Mouse (Mus musculus): ENCODE results near the gene Myt1.
A peak's percentile ranks its signal among the peaks of the same experiment; 100 is the strongest.

The Myt1 gene

GRCm38 (mm10) chr2:181763006-181763830, at the start of gene Myt1:
Gene Myt1 (plus strand): TSS chr2:181763332.
- no peak for DNase-seq (ENCODE audit: extremely low read depth, low read depth)

GRCm38 (mm10) chr2:181713749-181714148, 49.4 kb upstream of the Myt1 start:
- DNase-seq (ENCODE audit: extremely low read depth, low read depth): no peak

GRCm38 (mm10) chr2:181714903-181715326, 48.2 kb upstream of the Myt1 start, which contains the start of gene Oprl1:
Gene Oprl1 (plus strand): TSS chr2:181715016.
- DNase-seq (ENCODE audit: extremely low read depth, low read depth): peak; percentile 41

DNA sequence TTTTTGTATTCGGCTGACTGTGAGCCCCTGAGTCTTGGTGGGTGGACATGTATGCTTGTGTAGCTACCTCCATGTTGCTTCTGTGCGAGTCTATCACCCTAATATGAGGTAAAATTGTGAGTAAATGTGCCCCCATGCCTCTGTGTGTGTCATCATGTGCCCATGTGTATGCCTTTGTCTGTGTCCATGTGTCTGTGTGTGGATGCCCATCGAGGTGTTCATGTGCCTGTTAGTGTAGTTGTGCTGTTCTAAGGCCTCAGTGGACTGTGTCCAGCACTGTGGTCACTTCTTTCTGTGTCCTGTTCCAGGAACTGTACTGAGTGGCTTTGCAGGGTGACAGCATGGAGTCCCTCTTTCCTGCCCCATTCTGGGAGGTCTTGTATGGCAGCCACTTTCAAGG, 47.8 kb upstream of the Myt1 start:
- no peak for DNase-seq (ENCODE audit: extremely low read depth, low read depth)

DNA sequence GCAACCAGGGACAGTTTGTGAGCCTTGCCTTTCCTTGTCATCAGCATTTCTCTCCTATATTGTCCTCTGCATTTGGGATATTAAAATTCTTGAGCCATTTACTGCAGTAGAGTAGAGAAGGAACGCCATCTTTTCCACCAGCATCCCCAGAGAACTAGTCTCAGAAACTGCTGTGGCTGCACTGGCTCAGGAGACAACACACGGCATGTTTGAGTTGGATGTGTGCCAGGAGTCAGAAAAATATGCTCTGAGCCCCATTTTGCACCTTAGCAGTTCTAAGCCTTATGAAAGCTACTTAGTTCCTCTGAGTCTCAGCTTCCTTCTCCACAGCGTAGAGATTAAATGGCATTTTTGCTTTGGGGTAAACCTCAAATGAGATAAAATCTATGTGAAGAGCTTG, 46.1 kb upstream of the Myt1 start:
- DNase-seq (ENCODE audit: extremely low read depth, low read depth): no peak

DNA sequence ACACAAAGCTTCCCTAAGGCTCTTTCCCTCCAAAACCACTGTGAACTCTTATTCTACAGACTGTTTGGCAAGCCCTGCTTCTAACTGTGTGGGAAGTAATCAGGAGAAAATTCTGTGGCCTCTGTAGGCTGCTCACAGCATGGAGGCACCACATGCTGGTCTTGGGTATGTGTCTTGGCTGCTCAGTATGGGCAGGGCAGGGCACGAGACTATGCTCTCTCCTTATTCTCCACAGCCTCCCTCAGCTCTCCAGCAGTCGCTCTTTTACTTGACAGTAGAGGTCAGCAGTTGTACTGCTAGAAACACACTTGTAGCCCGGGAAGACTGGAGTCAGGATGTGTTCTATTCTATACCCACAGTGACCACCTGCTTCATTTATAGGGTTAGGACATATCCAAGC, 43.1 kb upstream of the Myt1 start:
- no peak for DNase-seq (ENCODE audit: extremely low read depth, low read depth)

GRCm38 (mm10) chr2:181721200-181721599, 41.9 kb upstream of the Myt1 start:
- DNase-seq (ENCODE audit: extremely low read depth, low read depth): no peak

- DNase-seq (ENCODE audit: extremely low read depth, low read depth): no peak
Measured at GRCm38 (mm10) chr2:181722213-181722612, 40.9 kb upstream of the Myt1 start.

DNA sequence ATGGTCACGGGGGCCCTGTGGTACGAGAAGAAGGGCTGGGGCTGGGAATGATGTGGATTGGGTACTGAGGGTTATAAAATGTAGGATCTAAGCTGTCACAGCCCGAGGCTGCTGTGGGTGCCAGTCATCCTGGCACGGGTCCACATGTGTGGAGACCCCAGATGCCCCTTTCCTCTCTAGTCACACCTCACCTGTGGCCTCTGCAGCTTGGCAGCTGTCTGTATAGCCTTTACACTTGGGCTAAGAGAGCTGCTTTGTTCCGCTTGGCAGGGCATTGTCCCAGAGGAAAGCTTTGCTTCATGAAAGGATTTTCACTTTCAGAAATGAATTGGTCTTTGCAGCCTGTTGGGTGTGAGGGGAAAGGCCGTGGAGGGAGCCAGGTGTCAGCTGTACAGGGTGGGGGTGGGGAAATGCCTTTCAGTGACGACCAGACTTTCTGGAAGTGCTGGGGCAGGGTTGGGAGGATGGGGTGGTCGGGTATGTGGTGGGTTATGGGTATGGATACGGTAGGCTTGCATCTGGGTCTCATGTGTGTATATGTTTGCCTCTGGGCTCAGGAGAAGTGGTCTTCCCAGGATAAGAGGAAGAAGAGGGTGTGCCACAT, 35.4 kb upstream of the Myt1 start:
- no peak for DNase-seq (ENCODE audit: extremely low read depth, low read depth)

- DNase-seq (ENCODE audit: extremely low read depth, low read depth): no peak
Measured at GRCm38 (mm10) chr2:181730051-181730450, 33.1 kb upstream of the Myt1 start.

GRCm38 (mm10) chr2:181752626-181753025, 10.5 kb upstream of the Myt1 start:
- DNase-seq (ENCODE audit: extremely low read depth, low read depth): no peak

GRCm38 (mm10) chr2:181758147-181758725, 4.9 kb upstream of the Myt1 start:
- no peak for DNase-seq (ENCODE audit: extremely low read depth, low read depth)

DNA sequence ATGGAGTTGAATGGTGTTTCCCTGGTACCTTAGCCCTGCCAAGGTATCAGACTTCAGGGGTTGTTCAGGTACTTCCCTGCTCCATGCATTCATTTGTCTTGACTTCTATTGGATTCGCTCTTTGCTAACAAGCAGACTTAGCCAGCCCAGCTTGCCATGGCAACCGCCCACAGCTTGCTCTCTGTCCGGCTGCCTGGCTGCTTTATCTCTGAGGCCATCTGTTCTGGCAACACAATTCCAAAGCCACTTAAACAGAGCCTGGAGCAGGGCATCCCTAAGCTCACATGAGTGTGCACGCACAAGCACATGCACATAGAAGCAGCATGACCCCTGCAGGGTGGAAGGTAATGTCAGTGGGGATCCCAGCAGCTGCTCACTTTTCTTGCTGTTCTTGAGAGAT, 4.1 kb upstream of the Myt1 start:
- DNase-seq (ENCODE audit: extremely low read depth, low read depth): no peak

GRCm38 (mm10) chr2:181763886-181764527, 875 bp downstream of the Myt1 start:
- DNase-seq (ENCODE audit: extremely low read depth, low read depth): no peak

DNA sequence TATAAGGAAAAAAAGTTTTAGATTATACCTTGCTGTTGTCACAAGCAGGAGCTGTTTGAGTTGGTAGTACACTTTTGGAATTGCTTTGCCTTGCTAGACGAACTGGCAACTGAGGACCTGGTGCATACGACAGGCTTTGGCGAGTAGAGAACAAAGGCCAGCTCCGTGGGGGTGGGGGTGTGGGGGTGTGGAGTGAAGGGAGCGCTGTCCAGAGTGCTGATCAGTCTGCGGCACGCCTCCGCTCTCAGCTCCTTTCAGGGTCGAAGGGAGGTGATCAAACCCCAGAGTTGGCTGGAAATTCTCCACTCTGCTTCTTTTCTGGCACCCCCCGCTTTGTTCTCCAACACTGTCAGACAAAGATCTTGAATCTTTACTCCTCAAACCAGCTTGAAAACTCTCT, 1.5 kb downstream of the Myt1 start:
- DNase-seq (ENCODE audit: extremely low read depth, low read depth): no peak

- DNase-seq (ENCODE audit: extremely low read depth, low read depth): no peak
Measured at GRCm38 (mm10) chr2:181765251-181765650, 2.1 kb downstream of the Myt1 start.

- no peak for DNase-seq (ENCODE audit: extremely low read depth, low read depth)
Measured at GRCm38 (mm10) chr2:181766672-181767557, 3.8 kb downstream of the Myt1 start.

DNA sequence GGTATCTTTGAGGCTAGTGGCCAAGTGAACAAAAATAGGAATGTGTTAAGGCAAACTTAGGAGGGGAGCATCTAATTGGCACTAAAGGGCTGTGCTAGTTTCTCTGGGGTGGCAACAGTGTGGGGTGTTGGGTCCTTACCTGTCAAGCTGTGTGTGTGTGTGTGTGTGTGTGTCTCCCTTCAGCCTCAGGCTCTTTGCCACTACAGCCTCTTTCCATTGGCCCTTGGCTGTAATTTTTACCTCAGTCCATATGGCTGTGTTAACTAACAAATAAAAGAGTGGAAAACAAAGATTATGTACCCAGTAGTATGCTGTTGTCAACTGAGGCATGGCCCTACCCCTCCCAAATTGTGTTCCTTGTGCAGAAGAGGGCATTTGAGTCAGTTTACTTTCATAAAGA, 5.3 kb downstream of the Myt1 start:
- no peak for DNase-seq (ENCODE audit: extremely low read depth, low read depth)

GRCm38 (mm10) chr2:181769397-181769796, 6.3 kb downstream of the Myt1 start:
- DNase-seq (ENCODE audit: extremely low read depth, low read depth): no peak

DNA sequence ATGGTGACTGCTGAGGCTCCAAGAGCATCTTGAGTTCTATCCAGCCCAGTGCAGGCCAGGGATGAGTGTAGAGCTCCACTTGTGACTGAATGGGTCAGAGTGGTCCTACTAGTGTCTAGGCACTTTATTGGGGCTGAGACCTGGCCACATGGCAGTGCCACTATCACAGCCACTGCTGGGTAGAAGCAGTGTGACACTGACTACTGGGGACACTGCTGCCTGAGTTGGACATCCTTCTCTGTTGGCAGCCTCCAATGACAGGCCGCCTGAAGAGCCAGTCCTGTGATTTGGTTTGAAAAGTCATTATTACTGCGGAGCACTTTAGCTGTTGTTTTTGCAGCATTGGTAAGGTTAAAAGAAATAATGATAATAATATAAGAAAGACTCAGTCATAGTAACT, 10.1 kb downstream of the Myt1 start:
- DNase-seq (ENCODE audit: extremely low read depth, low read depth): no peak

DNA sequence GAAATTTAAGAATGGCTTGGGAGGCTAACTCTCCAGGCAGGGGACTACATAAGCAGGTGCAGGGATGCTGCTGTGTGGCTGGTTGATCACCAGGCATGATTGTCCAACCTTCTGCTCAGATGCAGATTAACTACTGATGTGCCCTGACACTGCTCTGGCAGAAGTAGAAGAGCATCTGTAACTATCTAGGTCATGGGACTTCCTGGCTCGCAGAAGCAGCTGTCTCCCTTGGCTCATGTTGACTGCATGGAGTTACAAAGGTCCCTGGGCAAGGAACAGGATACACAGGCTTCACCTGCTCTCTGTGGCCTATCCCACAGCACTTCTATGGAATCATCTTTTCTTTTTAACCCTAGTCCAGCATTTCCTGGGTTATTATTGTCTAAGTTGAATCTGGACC, 12.7 kb downstream of the Myt1 start:
- no peak for DNase-seq (ENCODE audit: extremely low read depth, low read depth)
